Mouse (Mus musculus) midbrain, postnatal 0 days (tissue): ENCODE results near the gene Adrm1. TPM values are rescaled to one million over a fixed set of nuclear protein-coding genes. Genes with fewer than 3 reads are reported as not detected.
"Not testable (repeated sequence)": the region's sequence is repeated elsewhere in the genome, so short reads cannot be mapped to it uniquely, and the experiment has no call there.

Experiments
- ATAC-seq: fragments of 200-750 bp; cut with Nextera tagmentation; 2 replicates; pipeline ENCODE4 v1.8.0; 2017; ENCODE audit warnings: moderate number of reproducible peaks, mild to moderate bottlenecking, moderate TSS enrichment, moderate library complexity; ENCODE audit not compliant: low FRiP score
- DNase-seq: peaks from one replicate; pipeline ENCODE4 v3.0.0-alpha.2; 2015; ENCODE audit warnings: low spot score
- H3K27ac ChIP-seq: fragments of 300-500 bp; sonication (generic); 2 replicates; pipeline ENCODE4 v1.5.1; 2014; ENCODE audit warnings: low read depth, mild to moderate bottlenecking, low read length, mixed read lengths
- H3K27me3 ChIP-seq: fragments of 300-500 bp; sonication (generic); 2 replicates; pipeline ENCODE4 v1.6.1; 2014; ENCODE audit warnings: low read length, control low read depth, mixed read lengths; ENCODE audit not compliant: insufficient read depth
- H3K36me3 ChIP-seq: fragments of 300-500 bp; sonication (generic); 2 replicates; pipeline ENCODE4 v1.6.1; 2014; ENCODE audit warnings: low read length, control low read depth, mixed read lengths; ENCODE audit not compliant: insufficient read depth
- H3K4me1 ChIP-seq: fragments of 300-500 bp; sonication (generic); 2 replicates; pipeline ENCODE4 v1.6.1; 2014; ENCODE audit warnings: mild to moderate bottlenecking, control low read depth, antibody characterized with exemption, low read length, mixed read lengths; ENCODE audit not compliant: insufficient read depth
- H3K4me2 ChIP-seq: fragments of 300-500 bp; sonication (generic); 2 replicates; pipeline ENCODE4 v1.6.1; 2014; ENCODE audit warnings: low read depth, mild to moderate bottlenecking, low read length, mixed read lengths; ENCODE audit not compliant: poor library complexity, severe bottlenecking
- H3K4me3 ChIP-seq: fragments of 300-500 bp; sonication (generic); 2 replicates; pipeline ENCODE4 v1.5.1; 2014; ENCODE audit warnings: low read depth, mild to moderate bottlenecking, low read length, moderate library complexity
- H3K9ac ChIP-seq: fragments of 300-500 bp; sonication (generic); replicated peaks from 2 replicates; pipeline ENCODE4 v1.6.1; 2014; ENCODE audit warnings: mild to moderate bottlenecking, low read length, moderate library complexity, mixed read lengths; ENCODE audit not compliant: poor library complexity, severe bottlenecking
- H3K9me3 ChIP-seq: fragments of 300-500 bp; sonication (generic); 2 replicates; pipeline ENCODE4 v1.6.1; 2016; ENCODE audit warnings: low read length, control low read depth
- CTCF ChIP-seq: IDR thresholded peaks from 2 replicates; pipeline ENCODE4 v1.5.1; 2016; ENCODE audit warnings: antibody characterized with exemption, mild to moderate bottlenecking
- WGBS: fragments of 180-500 bp; shearing (Covaris S2); extraction: QIAGEN DNeasy Blood & Tissue Kit; methylation state at CpG from one replicate; pipeline ENCODE4 v1.1.7; 2014; 5-methylcytosine and 5-hydroxymethylcytosine counted together
- polyA plus RNA-seq: library from polyadenylated mRNA; unstranded; fragments of >200 nt; fragmentation: Nextera tagmentation; extraction: Ambion mirVana; gene quantifications from 2 replicates; pipeline ENCODE4 v1.2.1, GENCODE M21; 2015
- total RNA-seq: library from RNA; depleted of rRNA; stranded (reverse); fragments of >200 nt; gene quantifications from 2 replicates; pipeline ENCODE4 v1.2.3, GENCODE M21; 2014

The Adrm1 gene
- total and polyA plus RNA-seq, 2 experiments from 2014 or later, result 105 to 222 TPM

- no peak for TF ChIP-seq CTCF
- Histone ChIP-seq H3K4me2 (no peak overlapping the region), H3K36me3 (peaks cover 30% of the 10 kb centered on the region), H3K4me1 (no peaks in the 10 kb centered on the region), H3K9me3 (no peaks in the 10 kb centered on the region), H3K9ac (no peak overlapping the region), H3K27me3 (no peaks in the 10 kb centered on the region), H3K27ac (no peak overlapping the region), H3K4me3 (no peak overlapping the region)
- WGBS, result 94% methylated on average over 2 of the region's 2 CpGs
- ATAC-seq (no peak), DNase-seq (peak; percentile 56)
Observed at GRCm38 (mm10) chr2:180165855-180166254, 5.4 kb upstream of the Adrm1 start.

DNA sequence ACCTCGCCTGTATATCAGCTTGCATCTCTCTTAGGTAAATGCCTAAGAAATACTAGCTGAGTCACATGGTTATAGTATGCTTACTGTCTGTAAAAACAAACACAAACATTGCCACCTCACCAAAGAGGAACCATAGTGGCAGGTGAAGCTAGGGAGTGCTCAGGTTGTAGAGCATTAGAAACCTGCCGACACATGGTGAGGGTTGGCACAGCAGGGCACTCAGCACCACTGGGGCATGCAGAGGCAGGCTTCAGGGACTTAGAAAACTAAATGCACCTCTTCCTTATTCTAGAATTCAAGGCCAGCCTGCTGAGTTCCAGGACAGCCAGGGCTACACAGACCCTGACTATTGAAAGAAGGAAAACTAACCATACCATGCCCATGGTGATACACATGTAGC, 4.4 kb upstream of the Adrm1 start:
- 85% methylated on average over 2 of the region's 2 CpGs for WGBS

GRCm38 (mm10) chr2:180170151-180170805, 1.0 kb upstream of the Adrm1 start:
- peaks cover 7% of the 10 kb centered on the region; the same call in 1 of the 2 replicates for H3K4me1 ChIP-seq
- no peak overlapping the region for H3K27ac ChIP-seq
- H3K36me3 ChIP-seq, result peaks cover 16% of the 10 kb centered on the region
- H3K4me3 ChIP-seq, result peak overlapping the region; percentile 97; the same call in 1 of the 2 replicates
- 84% methylated on average over 11 of the region's 11 CpGs for WGBS
- no peaks in the 10 kb centered on the region for H3K9me3 ChIP-seq
- no peak overlapping the region for H3K9ac ChIP-seq
- no peaks in the 10 kb centered on the region for H3K27me3 ChIP-seq
- H3K4me2 ChIP-seq, result 0 out of 2 replicates have a peak overlapping the region, but pooled peaks have one; percentile 40
- DNase-seq (no peak), ATAC-seq (no peak)
- no peak for TF ChIP-seq CTCF

More for the DNA sequence above, 4.4 kb upstream of the Adrm1 start:
- Histone ChIP-seq H3K36me3 (peaks cover 21% of the 10 kb centered on the region), H3K4me1 (no peaks in the 10 kb centered on the region), H3K9ac (no peak overlapping the region), H3K27ac (no peak overlapping the region), H3K9me3 (no peaks in the 10 kb centered on the region), H3K4me3 (no peak overlapping the region), H3K4me2 (no peak overlapping the region), H3K27me3 (no peaks in the 10 kb centered on the region)
- no peak for TF ChIP-seq CTCF
- ATAC-seq, result no peak
- no peak for DNase-seq

DNA sequence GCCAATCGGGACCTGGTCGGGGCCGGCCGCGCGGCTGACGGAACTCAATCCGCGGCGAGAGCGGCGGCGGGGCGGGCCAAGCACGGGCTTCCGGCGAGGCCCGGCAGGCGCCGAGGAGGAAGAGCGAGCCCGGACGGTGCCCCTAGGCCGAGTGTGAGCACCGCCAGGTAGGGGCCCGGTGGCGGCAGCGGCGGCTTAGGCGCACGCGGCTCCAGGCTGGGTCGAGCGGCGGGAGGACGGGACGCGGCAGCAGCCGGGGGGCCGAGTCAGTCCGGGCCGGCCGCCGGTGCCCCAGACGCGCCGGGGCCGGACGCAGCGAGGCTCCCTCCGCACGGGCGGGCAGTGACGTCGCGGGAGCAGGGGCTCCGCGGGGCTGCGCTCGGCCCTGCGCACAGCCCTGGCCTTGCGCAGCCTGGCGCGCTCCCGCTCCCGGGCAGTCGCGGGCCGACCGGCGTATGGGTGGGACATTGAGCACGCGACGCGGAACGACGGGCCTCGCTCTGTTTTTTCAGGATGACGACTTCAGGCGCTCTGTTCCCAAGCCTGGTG, 311 bp downstream of the Adrm1 start:
- peak overlapping the region; percentile 95 for H3K9ac ChIP-seq
- peak overlapping the region; percentile 98 for H3K27ac ChIP-seq
- no peaks in the 10 kb centered on the region for H3K9me3 ChIP-seq
- ATAC-seq (peak; percentile 75), DNase-seq (peak; percentile 64)
- H3K4me3 ChIP-seq, result peak overlapping the region; percentile 97
- H3K27me3 ChIP-seq, result no peaks in the 10 kb centered on the region
- H3K36me3 ChIP-seq, result peaks cover 26% of the 10 kb centered on the region
- peaks cover 7% of the 10 kb centered on the region; the same call in 1 of the 2 replicates for H3K4me1 ChIP-seq
- no peak for TF ChIP-seq CTCF
- H3K4me2 ChIP-seq, result peak overlapping the region; percentile 95
- WGBS, result 1% methylated on average over 63 of the region's 80 CpGs

DNA sequence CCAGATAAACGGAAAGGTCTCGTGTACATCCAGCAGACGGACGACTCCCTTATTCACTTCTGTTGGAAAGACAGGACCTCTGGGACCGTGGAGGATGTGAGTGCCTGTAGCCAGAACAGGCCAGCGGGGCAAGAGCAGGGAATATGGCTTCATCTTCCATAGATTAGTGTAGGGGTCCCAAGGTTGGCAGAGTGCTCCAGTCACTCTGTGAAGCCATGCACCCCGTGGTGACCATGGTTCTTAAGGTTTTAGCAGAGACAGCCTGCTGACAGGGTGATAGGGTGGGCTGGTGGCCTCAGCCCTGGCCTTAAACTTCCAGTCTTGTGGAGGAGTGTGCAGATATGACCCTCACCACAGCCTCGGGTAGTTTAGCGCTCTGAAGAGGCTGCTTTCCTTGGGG, 867 bp downstream of the Adrm1 start:
- peak overlapping the region; percentile 98 for H3K27ac ChIP-seq
- H3K36me3 ChIP-seq, result peaks cover 32% of the 10 kb centered on the region
- peak overlapping the region; percentile 97 for H3K4me3 ChIP-seq
- ATAC-seq, result no peak
- H3K9me3 ChIP-seq, result no peaks in the 10 kb centered on the region
- peaks cover 7% of the 10 kb centered on the region; the same call in 1 of the 2 replicates for H3K4me1 ChIP-seq
- H3K27me3 ChIP-seq, result no peaks in the 10 kb centered on the region
- 10% methylated on average over 8 of the region's 9 CpGs for WGBS
- H3K9ac ChIP-seq, result peak overlapping the region; percentile 95
- peak overlapping the region; percentile 95 for H3K4me2 ChIP-seq
- TF ChIP-seq CTCF, result no peak
- DNase-seq, result no peak

- peak overlapping the region; percentile 26; the same call in 1 of the 2 replicates for H3K9ac ChIP-seq
- H3K27me3 ChIP-seq, result no peaks in the 10 kb centered on the region
- H3K4me2 ChIP-seq, result peak overlapping the region; percentile 95
- TF ChIP-seq CTCF, result peak; percentile 59
- no peaks in the 10 kb centered on the region for H3K9me3 ChIP-seq
- H3K4me1 ChIP-seq, result peaks cover 7% of the 10 kb centered on the region; the same call in 1 of the 2 replicates
- H3K4me3 ChIP-seq, result peak overlapping the region; percentile 97; the same call in 1 of the 2 replicates
- ATAC-seq (no peak), DNase-seq (no peak)
- 83% methylated on average over 4 of the region's 4 CpGs for WGBS
- H3K27ac ChIP-seq, result no peak overlapping the region
- H3K36me3 ChIP-seq, result peaks cover 42% of the 10 kb centered on the region
Observed at GRCm38 (mm10) chr2:180173163-180173562, 1.9 kb downstream of the Adrm1 start.

DNA sequence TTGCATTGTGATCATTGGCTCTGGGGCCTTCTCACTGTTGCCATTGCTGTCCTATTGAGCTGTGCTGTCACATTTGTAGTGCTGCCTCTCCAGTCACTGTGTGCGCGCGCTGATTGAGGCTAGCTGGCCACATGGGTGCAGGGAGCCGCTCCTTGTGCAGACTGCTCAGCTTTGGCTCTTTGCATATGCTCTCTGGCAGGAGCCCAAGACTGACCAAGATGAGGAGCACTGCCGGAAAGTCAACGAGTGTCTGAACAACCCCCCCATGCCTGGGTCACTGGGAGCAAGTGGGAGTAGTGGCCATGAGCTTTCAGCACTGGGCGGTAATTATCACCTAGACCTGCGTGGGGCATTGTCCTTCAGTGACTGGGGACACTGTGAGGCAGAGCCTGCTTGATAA, 2.4 kb downstream of the Adrm1 start:
- not testable (repeated sequence) for H3K4me2 ChIP-seq, H3K9me3 ChIP-seq, H3K4me3 ChIP-seq, H3K27me3 ChIP-seq, DNase-seq, H3K27ac ChIP-seq, ATAC-seq, H3K4me1 ChIP-seq
- Histone ChIP-seq H3K9ac (0 out of 2 replicates have a peak overlapping the region, but pooled peaks have one; percentile 26), H3K36me3 (peaks cover 47% of the 10 kb centered on the region)
- WGBS, result 92% methylated on average over 8 of the region's 8 CpGs
